Mouse (Mus musculus): ENCODE measurements around the gene Ptprt.

DNA sequence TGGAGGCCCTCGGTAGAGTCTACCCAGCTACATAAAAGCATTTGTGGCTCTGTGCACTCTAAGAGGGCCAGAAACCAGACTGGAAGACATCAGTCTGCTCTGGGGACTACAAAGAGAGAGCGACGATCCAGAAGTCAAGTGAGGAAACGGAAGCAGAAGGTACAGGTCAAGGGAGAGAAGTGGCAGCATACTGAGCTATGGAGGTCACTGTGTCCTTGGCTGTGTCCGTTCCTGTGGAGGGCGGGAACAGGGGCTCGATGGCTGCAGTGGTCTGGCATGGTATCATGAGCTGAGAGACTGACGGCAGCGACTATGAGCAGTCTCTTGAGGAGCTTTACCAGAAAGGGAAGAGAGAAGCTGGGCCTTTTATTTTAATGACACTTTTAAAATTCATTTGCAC lies 331.5 kb downstream of the Ptprt start:
- no peak for TF ChIP-seq CTCF (IDR thresholded peaks at IDR 0.05; ENCODE audit: low read depth)
- no peak for TF ChIP-seq EP300 (IDR thresholded peaks at IDR 0.05; ENCODE audit: low read depth)
